Mouse (Mus musculus): ENCODE measurements around the gene Kcnip1. TPM values are rescaled to one million over a fixed set of nuclear protein-coding genes. Genes with fewer than 3 reads are reported as not detected.

Gene Kcnip1
- polyA plus RNA-seq, 1 experiment from 2014 or later, result 14.4 TPM

- Histone ChIP-seq H3K36me3 (ENCODE audit: control insufficient read depth, insufficient read depth, low read length) (no peaks in the 10 kb centered on the region), H3K27ac (ENCODE audit: low read depth, low read length) (no peak overlapping the region), H3K4me3 (ENCODE audit: low read depth, low read length) (no peak overlapping the region), H3K9me3 (ENCODE audit: control insufficient read depth, low read length) (no peaks in the 10 kb centered on the region), H3K4me2 (replicated peaks; ENCODE audit: low read depth, low read length) (no peak overlapping the region), H3K9ac (ENCODE audit: low read depth, low read length) (no peak overlapping the region), H3K4me1 (replicated peaks; ENCODE audit: control insufficient read depth, insufficient read depth, low read length) (no peaks in the 10 kb centered on the region), H3K27me3 (ENCODE audit: control insufficient read depth, insufficient read depth, low read length) (no peaks in the 10 kb centered on the region)
- no peak for ATAC-seq (ENCODE audit: low FRiP score)
- 78% methylated on average over 4 of the region's 4 CpGs for WGBS
- no peak for DNase-seq (ENCODE audit: low spot score)
These were observed 107.0 kb downstream of the Kcnip1 start for GRCm38 (mm10) chr11:33885981-33886380.

GRCm38 (mm10) chr11:33882731-33883328 lies 110.1 kb downstream of the Kcnip1 start:
- H3K4me2 ChIP-seq (replicated peaks; ENCODE audit: low read depth, low read length), result no peak overlapping the region
- ATAC-seq (ENCODE audit: low FRiP score) (no peak), DNase-seq (ENCODE audit: low spot score) (no peak)
- WGBS, result 84% methylated on average over 5 of the region's 5 CpGs
- H3K27me3 ChIP-seq (ENCODE audit: control insufficient read depth, insufficient read depth, low read length), result no peaks in the 10 kb centered on the region
- H3K9ac ChIP-seq (ENCODE audit: low read depth, low read length), result no peak overlapping the region
- no peak overlapping the region for H3K27ac ChIP-seq (ENCODE audit: low read depth, low read length)
- H3K9me3 ChIP-seq (ENCODE audit: control insufficient read depth, low read length), result no peaks in the 10 kb centered on the region
- no peaks in the 10 kb centered on the region for H3K36me3 ChIP-seq (ENCODE audit: control insufficient read depth, insufficient read depth, low read length)
- no peak overlapping the region for H3K4me3 ChIP-seq (ENCODE audit: low read depth, low read length)
- no peaks in the 10 kb centered on the region for H3K4me1 ChIP-seq (replicated peaks; ENCODE audit: control insufficient read depth, insufficient read depth, low read length)

DNA sequence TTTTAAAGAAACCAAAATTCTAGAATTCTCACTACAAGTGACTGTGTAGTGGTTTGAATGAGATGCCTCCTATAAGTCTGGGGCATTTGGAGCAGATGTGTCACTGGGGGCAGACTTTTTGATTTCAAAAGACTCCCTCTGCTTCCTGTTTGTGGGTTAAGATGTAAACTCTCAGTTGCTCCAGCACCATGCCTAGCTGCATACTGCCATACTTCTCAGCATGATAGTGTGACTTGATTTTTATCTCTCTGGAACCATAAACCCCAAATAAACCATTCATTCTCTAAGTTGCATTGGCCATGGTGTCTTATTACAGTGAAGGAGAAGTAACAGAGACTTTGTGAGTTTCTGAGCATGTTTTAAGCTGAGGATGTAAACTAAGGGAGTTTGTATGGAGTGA lies 118.0 kb downstream of the Kcnip1 start:
- Histone ChIP-seq H3K4me3 (ENCODE audit: low read depth, low read length) (no peak overlapping the region), H3K4me2 (replicated peaks; ENCODE audit: low read depth, low read length) (no peak overlapping the region), H3K27me3 (ENCODE audit: control insufficient read depth, insufficient read depth, low read length) (no peaks in the 10 kb centered on the region), H3K36me3 (ENCODE audit: control insufficient read depth, insufficient read depth, low read length) (no peaks in the 10 kb centered on the region), H3K27ac (ENCODE audit: low read depth, low read length) (no peak overlapping the region), H3K9ac (ENCODE audit: low read depth, low read length) (no peak overlapping the region), H3K4me1 (replicated peaks; ENCODE audit: control insufficient read depth, insufficient read depth, low read length) (no peaks in the 10 kb centered on the region), H3K9me3 (ENCODE audit: control insufficient read depth, low read length) (no peaks in the 10 kb centered on the region; the same call in 1 of the 2 replicates)
- DNase-seq (ENCODE audit: low spot score) (no peak), ATAC-seq (ENCODE audit: low FRiP score) (no peak)

- no peaks in the 10 kb centered on the region; the same call in 1 of the 2 replicates for H3K9me3 ChIP-seq (ENCODE audit: control insufficient read depth, low read length)
- H3K9ac ChIP-seq (ENCODE audit: low read depth, low read length), result no peak overlapping the region
- ATAC-seq (ENCODE audit: low FRiP score) (peak; percentile 87), DNase-seq (ENCODE audit: low spot score) (peak; percentile 53)
- no peaks in the 10 kb centered on the region for H3K27me3 ChIP-seq (ENCODE audit: control insufficient read depth, insufficient read depth, low read length)
- no peaks in the 10 kb centered on the region for H3K36me3 ChIP-seq (ENCODE audit: control insufficient read depth, insufficient read depth, low read length)
- WGBS, result 59% methylated on average over 10 of the region's 10 CpGs
- no peaks in the 10 kb centered on the region for H3K4me1 ChIP-seq (replicated peaks; ENCODE audit: control insufficient read depth, insufficient read depth, low read length)
- H3K4me3 ChIP-seq (ENCODE audit: low read depth, low read length), result no peak overlapping the region
- no peak overlapping the region for H3K4me2 ChIP-seq (replicated peaks; ENCODE audit: low read depth, low read length)
- H3K27ac ChIP-seq (ENCODE audit: low read depth, low read length), result no peak overlapping the region
These were observed 119.7 kb downstream of the Kcnip1 start for GRCm38 (mm10) chr11:33873071-33873781.

DNA sequence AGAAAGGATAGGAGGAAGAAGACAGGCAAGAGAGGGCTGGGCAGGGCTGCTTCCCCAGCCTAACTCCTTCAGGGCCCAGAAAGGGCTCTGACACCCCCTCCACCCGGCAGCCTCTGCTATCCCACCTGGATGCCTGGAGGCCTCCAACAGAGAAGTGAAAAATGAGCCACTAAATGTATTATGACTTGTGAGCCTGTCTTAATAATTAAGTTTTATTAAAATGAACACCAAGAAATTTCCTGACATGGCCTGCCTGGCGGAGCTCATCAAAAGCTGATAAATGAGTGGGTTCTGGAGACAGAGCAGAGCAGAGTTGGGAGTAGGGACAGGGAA lies 120.3 kb downstream of the Kcnip1 start:
- no peak for DNase-seq (ENCODE audit: low spot score)
- peak; percentile 51 for ATAC-seq (ENCODE audit: low FRiP score)
- Histone ChIP-seq H3K27ac (ENCODE audit: low read depth, low read length) (no peak overlapping the region), H3K9me3 (ENCODE audit: control insufficient read depth, low read length) (no peaks in the 10 kb centered on the region; the same call in 1 of the 2 replicates), H3K36me3 (ENCODE audit: control insufficient read depth, insufficient read depth, low read length) (no peaks in the 10 kb centered on the region), H3K4me3 (ENCODE audit: low read depth, low read length) (no peak overlapping the region), H3K9ac (ENCODE audit: low read depth, low read length) (no peak overlapping the region), H3K27me3 (ENCODE audit: control insufficient read depth, insufficient read depth, low read length) (no peaks in the 10 kb centered on the region), H3K4me1 (replicated peaks; ENCODE audit: control insufficient read depth, insufficient read depth, low read length) (no peaks in the 10 kb centered on the region), H3K4me2 (replicated peaks; ENCODE audit: low read depth, low read length) (no peak overlapping the region)
- WGBS, result 64% methylated on average over 2 of the region's 2 CpGs

- H3K4me3 ChIP-seq (ENCODE audit: low read depth, low read length), result no peak overlapping the region
- no peaks in the 10 kb centered on the region for H3K27me3 ChIP-seq (ENCODE audit: control insufficient read depth, insufficient read depth, low read length)
- H3K36me3 ChIP-seq (ENCODE audit: control insufficient read depth, insufficient read depth, low read length), result no peaks in the 10 kb centered on the region
- no peak for ATAC-seq (ENCODE audit: low FRiP score)
- no peaks in the 10 kb centered on the region; the same call in 1 of the 2 replicates for H3K9me3 ChIP-seq (ENCODE audit: control insufficient read depth, low read length)
- no peak overlapping the region for H3K4me2 ChIP-seq (replicated peaks; ENCODE audit: low read depth, low read length)
- H3K27ac ChIP-seq (ENCODE audit: low read depth, low read length), result no peak overlapping the region
- no peaks in the 10 kb centered on the region for H3K4me1 ChIP-seq (replicated peaks; ENCODE audit: control insufficient read depth, insufficient read depth, low read length)
- 56% methylated on average over 9 of the region's 9 CpGs for WGBS
- no peak overlapping the region for H3K9ac ChIP-seq (ENCODE audit: low read depth, low read length)
- peak; percentile 18 for DNase-seq (ENCODE audit: low spot score)
These were observed 120.8 kb downstream of the Kcnip1 start for GRCm38 (mm10) chr11:33871998-33872715.

GRCm38 (mm10) chr11:33870246-33870645 lies 122.7 kb downstream of the Kcnip1 start:
- H3K9me3 ChIP-seq (ENCODE audit: control insufficient read depth, low read length), result no peaks in the 10 kb centered on the region
- DNase-seq (ENCODE audit: low spot score), result no peak
- no peaks in the 10 kb centered on the region for H3K27me3 ChIP-seq (ENCODE audit: control insufficient read depth, insufficient read depth, low read length)
- H3K4me2 ChIP-seq (replicated peaks; ENCODE audit: low read depth, low read length), result no peak overlapping the region
- ATAC-seq (ENCODE audit: low FRiP score), result no peak
- H3K9ac ChIP-seq (ENCODE audit: low read depth, low read length), result no peak overlapping the region
- H3K4me1 ChIP-seq (replicated peaks; ENCODE audit: control insufficient read depth, insufficient read depth, low read length), result no peaks in the 10 kb centered on the region
- no peak overlapping the region for H3K4me3 ChIP-seq (ENCODE audit: low read depth, low read length)
- H3K36me3 ChIP-seq (ENCODE audit: control insufficient read depth, insufficient read depth, low read length), result no peaks in the 10 kb centered on the region
- H3K27ac ChIP-seq (ENCODE audit: low read depth, low read length), result no peak overlapping the region
- 94% methylated on average over 2 of the region's 2 CpGs for WGBS

DNA sequence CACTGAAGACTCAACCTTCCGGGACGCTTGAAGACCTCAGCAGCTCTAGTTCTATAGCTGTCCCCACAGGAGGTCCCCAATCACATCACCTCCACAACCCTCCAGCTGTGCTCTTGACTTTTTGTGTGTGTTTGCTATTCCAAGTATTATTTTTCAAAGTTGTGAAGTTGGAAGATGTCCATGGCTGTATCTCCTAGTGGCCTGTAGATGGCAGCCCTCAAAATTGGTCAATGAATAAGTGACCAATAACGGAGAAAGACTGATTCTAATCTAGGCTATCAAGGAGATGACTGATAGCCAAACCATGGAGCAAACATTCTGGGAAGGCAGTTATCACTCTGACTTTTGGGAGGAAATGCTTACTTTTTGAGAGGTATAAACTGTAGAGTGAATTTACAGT lies 123.4 kb downstream of the Kcnip1 start:
- WGBS, result 49% methylated on average over 3 of the region's 3 CpGs
- H3K27ac ChIP-seq (ENCODE audit: low read depth, low read length), result no peak overlapping the region
- H3K36me3 ChIP-seq (ENCODE audit: control insufficient read depth, insufficient read depth, low read length), result no peaks in the 10 kb centered on the region
- ATAC-seq (ENCODE audit: low FRiP score) (no peak), DNase-seq (ENCODE audit: low spot score) (no peak)
- no peaks in the 10 kb centered on the region for H3K27me3 ChIP-seq (ENCODE audit: control insufficient read depth, insufficient read depth, low read length)
- no peaks in the 10 kb centered on the region for H3K9me3 ChIP-seq (ENCODE audit: control insufficient read depth, low read length)
- no peak overlapping the region for H3K4me3 ChIP-seq (ENCODE audit: low read depth, low read length)
- H3K9ac ChIP-seq (ENCODE audit: low read depth, low read length), result no peak overlapping the region
- H3K4me1 ChIP-seq (replicated peaks; ENCODE audit: control insufficient read depth, insufficient read depth, low read length), result no peaks in the 10 kb centered on the region
- no peak overlapping the region for H3K4me2 ChIP-seq (replicated peaks; ENCODE audit: low read depth, low read length)

- Histone ChIP-seq H3K4me2 (replicated peaks; ENCODE audit: low read depth, low read length) (no peak overlapping the region), H3K36me3 (ENCODE audit: control insufficient read depth, insufficient read depth, low read length) (no peaks in the 10 kb centered on the region), H3K27me3 (ENCODE audit: control insufficient read depth, insufficient read depth, low read length) (no peaks in the 10 kb centered on the region), H3K27ac (ENCODE audit: low read depth, low read length) (no peak overlapping the region), H3K9ac (ENCODE audit: low read depth, low read length) (no peak overlapping the region), H3K4me3 (ENCODE audit: low read depth, low read length) (no peak overlapping the region), H3K9me3 (ENCODE audit: control insufficient read depth, low read length) (no peaks in the 10 kb centered on the region), H3K4me1 (replicated peaks; ENCODE audit: control insufficient read depth, insufficient read depth, low read length) (no peaks in the 10 kb centered on the region)
- DNase-seq (ENCODE audit: low spot score) (no peak), ATAC-seq (ENCODE audit: low FRiP score) (no peak)
- WGBS, result 68% methylated on average over 6 of the region's 6 CpGs
These were observed 126.2 kb downstream of the Kcnip1 start for GRCm38 (mm10) chr11:33866775-33867174.

All from hindbrain, embryonic 11.5 days (tissue).